Mouse (Mus musculus) lung, adult 2 months (tissue): ENCODE data around the gene Prim2.

Experiments used
- CTCF ChIP-seq: fragments of 200-500 bp; IDR thresholded peaks from 2 replicates; pipeline ENCODE4 v1.5.1; 2011; ENCODE audit warnings: mild to moderate bottlenecking, low read length, control low read depth; ENCODE audit not compliant: insufficient read depth
- POLR2A ChIP-seq: fragments of 200-500 bp; IDR thresholded peaks from 2 replicates; pipeline ENCODE4 v1.6.1; 2011; ENCODE audit warnings: low read depth, mild to moderate bottlenecking, control low read depth, low read length, borderline replicate concordance; ENCODE audit errors: extremely low read depth

- no peak for TF ChIP-seq CTCF
- TF ChIP-seq POLR2A, result no peak
Measured at GRCm38 (mm10) chr1:33496128-33496527, 173.5 kb downstream of the Prim2 start.
